Mouse (Mus musculus) kidney, embryonic 14.5 days (tissue): ENCODE data around the gene Popdc2. TPM values are rescaled to one million over a fixed set of nuclear protein-coding genes. Genes with fewer than 3 reads are reported as not detected.

Experiments used
- ATAC-seq: fragments of 200-750 bp; cut with Nextera tagmentation; 2 replicates; pipeline ENCODE4 v1.8.0; 2017; ENCODE audit warnings: moderate number of reproducible peaks, mild to moderate bottlenecking, moderate TSS enrichment, moderate library complexity; ENCODE audit not compliant: low FRiP score, low TSS enrichment
- H3K27ac ChIP-seq: fragments of 300-500 bp; sonication (generic); 2 replicates; pipeline ENCODE4 v1.5.1; 2014; ENCODE audit warnings: low read depth, mild to moderate bottlenecking, low read length, moderate library complexity, mixed read lengths
- H3K27me3 ChIP-seq: fragments of 300-500 bp; sonication (generic); 2 replicates; pipeline ENCODE4 v1.6.1; 2014; ENCODE audit warnings: mild to moderate bottlenecking, low read length; ENCODE audit not compliant: control insufficient read depth, insufficient read depth
- H3K36me3 ChIP-seq: fragments of 300-500 bp; sonication (generic); 2 replicates; pipeline ENCODE4 v1.6.1; 2014; ENCODE audit warnings: low read length, mixed read lengths; ENCODE audit not compliant: control insufficient read depth, insufficient read depth
- H3K4me1 ChIP-seq: fragments of 300-500 bp; sonication (generic); 2 replicates; pipeline ENCODE4 v1.6.1; 2014; ENCODE audit warnings: low read length, mixed read lengths; ENCODE audit not compliant: control insufficient read depth, insufficient read depth
- H3K4me2 ChIP-seq: fragments of 300-500 bp; sonication (generic); replicated peaks from 2 replicates; pipeline ENCODE4 v1.6.1; 2014; ENCODE audit warnings: low read depth, mild to moderate bottlenecking, low read length
- H3K4me3 ChIP-seq: fragments of 300-500 bp; sonication (generic); 2 replicates; pipeline ENCODE4 v1.5.1; 2014; ENCODE audit warnings: mild to moderate bottlenecking, low read length
- H3K9ac ChIP-seq: fragments of 300-500 bp; sonication (generic); 2 replicates; pipeline ENCODE4 v1.6.1; 2014; ENCODE audit warnings: low read depth, mild to moderate bottlenecking, low read length, moderate library complexity
- H3K9me3 ChIP-seq: fragments of 300-500 bp; sonication (generic); 2 replicates; pipeline ENCODE4 v1.6.1; 2016; ENCODE audit warnings: low read length; ENCODE audit not compliant: control insufficient read depth
- WGBS: fragments of 180-500 bp; shearing (Covaris S2); extraction: QIAGEN DNeasy Blood & Tissue Kit; methylation state at CpG from one replicate; pipeline ENCODE4 v1.1.7; 2014; 5-methylcytosine and 5-hydroxymethylcytosine counted together
- polyA plus RNA-seq: library from polyadenylated mRNA; unstranded; fragments of >200 nt; fragmentation: Nextera tagmentation; extraction: Ambion mirVana; gene quantifications from 2 replicates; pipeline ENCODE4 v1.2.1, GENCODE M21; 2014

The Popdc2 gene
- polyA plus RNA-seq, 1 experiment from 2014 or later: 0.35 TPM

- peak overlapping the region; percentile 42 for H3K4me2 ChIP-seq
- WGBS: 59% methylated on average over 8 of the region's 8 CpGs
- H3K27me3 ChIP-seq: no peaks in the 10 kb centered on the region
- no peak for ATAC-seq
- no peak overlapping the region for H3K27ac ChIP-seq
- H3K9ac ChIP-seq: peak overlapping the region; percentile 49; the same call in 1 of the 2 replicates
- H3K4me1 ChIP-seq: no peaks in the 10 kb centered on the region
- H3K9me3 ChIP-seq: no peaks in the 10 kb centered on the region
- H3K36me3 ChIP-seq: no peaks in the 10 kb centered on the region
- peak overlapping the region; percentile 22 for H3K4me3 ChIP-seq
These were observed 14.8 kb downstream of the Popdc2 start for GRCm38 (mm10) chr16:38376841-38377249.

DNA sequence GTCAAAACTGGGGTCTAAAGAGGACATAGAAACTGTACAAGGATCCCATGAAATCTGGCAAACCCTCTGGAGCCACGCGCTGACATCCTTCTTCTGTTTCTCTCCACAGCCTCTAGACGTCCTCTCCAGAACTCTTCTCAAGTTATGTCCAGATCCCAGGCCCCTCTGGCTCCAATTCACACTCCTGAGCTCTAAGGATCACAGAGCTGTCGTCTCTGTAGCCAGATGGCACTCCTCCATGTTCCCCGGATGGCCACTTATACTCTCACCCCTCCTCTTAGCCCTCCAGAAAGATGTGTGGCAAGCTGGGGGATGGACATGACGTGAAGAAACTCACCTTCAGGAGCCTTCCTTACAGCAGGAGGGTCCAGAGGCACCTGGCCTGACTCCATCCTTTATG is 15.5 kb downstream of the Popdc2 start:
- ATAC-seq: no peak
- no peaks in the 10 kb centered on the region for H3K36me3 ChIP-seq
- 63% methylated on average over 6 of the region's 6 CpGs for whole genome bisulfite sequencing
- no peak overlapping the region for H3K9ac ChIP-seq
- no peak overlapping the region for H3K4me2 ChIP-seq
- H3K4me3 ChIP-seq: no peak overlapping the region
- H3K4me1 ChIP-seq: no peaks in the 10 kb centered on the region
- H3K27me3 ChIP-seq: no peaks in the 10 kb centered on the region
- no peak overlapping the region for H3K27ac ChIP-seq
- no peaks in the 10 kb centered on the region for H3K9me3 ChIP-seq

GRCm38 (mm10) chr16:38378591-38378990 is 16.6 kb downstream of the Popdc2 start:
- WGBS: 52% methylated on average over 6 of the region's 6 CpGs
- no peaks in the 10 kb centered on the region for H3K27me3 ChIP-seq
- no peak overlapping the region for H3K4me3 ChIP-seq
- no peak overlapping the region for H3K27ac ChIP-seq
- H3K36me3 ChIP-seq: no peaks in the 10 kb centered on the region
- no peak overlapping the region for H3K4me2 ChIP-seq
- ATAC-seq: no peak
- no peak overlapping the region for H3K9ac ChIP-seq
- H3K4me1 ChIP-seq: no peaks in the 10 kb centered on the region
- H3K9me3 ChIP-seq: no peaks in the 10 kb centered on the region

DNA sequence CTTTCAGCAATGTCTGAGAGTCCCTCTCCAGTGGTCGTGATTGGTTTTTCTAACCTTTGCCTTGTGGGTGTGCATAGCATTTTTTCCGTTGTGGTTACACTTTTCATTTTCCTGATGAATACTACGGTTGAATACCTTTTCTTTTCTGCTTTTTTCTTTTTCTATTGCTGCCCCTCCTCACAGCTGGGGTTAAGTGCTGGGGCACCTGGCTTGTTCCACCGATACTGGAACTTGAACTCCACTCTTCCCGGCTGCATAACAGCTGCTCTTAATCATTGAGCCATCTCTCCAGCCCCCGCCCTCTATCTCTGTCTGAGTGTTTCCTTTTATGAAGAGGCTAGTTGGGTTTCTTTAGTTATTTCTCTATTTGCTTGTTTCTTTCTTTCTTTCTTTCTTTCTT is 17.1 kb downstream of the Popdc2 start:
- Histone ChIP-seq H3K27me3 (no peaks in the 10 kb centered on the region), H3K4me3 (no peak overlapping the region), H3K4me2 (no peak overlapping the region), H3K9me3 (no peaks in the 10 kb centered on the region), H3K27ac (no peak overlapping the region), H3K4me1 (no peaks in the 10 kb centered on the region), H3K36me3 (no peaks in the 10 kb centered on the region), H3K9ac (no peak overlapping the region)
- 24% methylated on average over 6 of the region's 6 CpGs for WGBS
- no peak for ATAC-seq

GRCm38 (mm10) chr16:38379493-38379892 is 17.5 kb downstream of the Popdc2 start:
- Histone ChIP-seq H3K27me3 (no peaks in the 10 kb centered on the region), H3K4me2 (no peak overlapping the region), H3K9ac (no peak overlapping the region), H3K4me3 (no peak overlapping the region), H3K36me3 (no peaks in the 10 kb centered on the region), H3K27ac (no peak overlapping the region), H3K4me1 (no peaks in the 10 kb centered on the region), H3K9me3 (no peaks in the 10 kb centered on the region)
- ATAC-seq: no peak
- 19% methylated on average over 3 of the region's 3 CpGs for WGBS

- no peak overlapping the region for H3K9ac ChIP-seq
- no peaks in the 10 kb centered on the region for H3K9me3 ChIP-seq
- no peaks in the 10 kb centered on the region for H3K4me1 ChIP-seq
- ATAC-seq: no peak
- WGBS: 88% methylated on average over 3 of the region's 3 CpGs
- no peak overlapping the region for H3K4me2 ChIP-seq
- no peak overlapping the region for H3K27ac ChIP-seq
- H3K4me3 ChIP-seq: no peak overlapping the region
- H3K36me3 ChIP-seq: no peaks in the 10 kb centered on the region
- no peaks in the 10 kb centered on the region for H3K27me3 ChIP-seq
These were observed 17.9 kb downstream of the Popdc2 start for GRCm38 (mm10) chr16:38379926-38380325.

GRCm38 (mm10) chr16:38383683-38384082 is 21.7 kb downstream of the Popdc2 start:
- 85% methylated on average over 2 of the region's 2 CpGs for WGBS
- Histone ChIP-seq H3K9ac (no peak overlapping the region), H3K4me1 (no peaks in the 10 kb centered on the region)

DNA sequence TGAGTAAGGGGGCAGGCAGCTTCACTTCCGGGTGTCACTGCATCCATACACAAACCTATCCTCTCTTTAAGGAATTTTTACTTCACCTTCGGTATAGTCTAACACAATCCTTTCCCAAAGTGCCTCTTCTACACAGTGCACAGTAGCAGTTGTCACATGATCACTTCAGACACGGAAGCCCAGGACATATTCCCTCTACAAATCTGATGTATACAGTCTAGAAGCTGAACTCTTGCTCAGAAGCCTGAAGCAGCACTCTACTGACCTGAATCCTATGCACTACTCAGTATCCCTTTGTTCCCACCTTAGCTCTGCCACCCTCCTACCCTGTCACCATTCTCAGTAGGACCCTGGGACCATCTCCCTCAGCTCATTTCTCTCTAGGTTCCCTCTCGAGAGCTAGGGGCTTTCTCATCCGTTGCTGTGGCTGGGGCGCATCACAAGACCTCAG is 23.2 kb downstream of the Popdc2 start:
- no peaks in the 10 kb centered on the region for H3K9me3 ChIP-seq
- WGBS: 83% methylated on average over 6 of the region's 6 CpGs

More at GRCm38 (mm10) chr16:38383683-38384082, 21.7 kb downstream of the Popdc2 start:
- Histone ChIP-seq H3K27me3 (no peaks in the 10 kb centered on the region), H3K4me3 (no peak overlapping the region), H3K36me3 (no peaks in the 10 kb centered on the region), H3K4me2 (no peak overlapping the region), H3K9me3 (no peaks in the 10 kb centered on the region), H3K27ac (no peak overlapping the region)
- no peak for ATAC-seq

DNA sequence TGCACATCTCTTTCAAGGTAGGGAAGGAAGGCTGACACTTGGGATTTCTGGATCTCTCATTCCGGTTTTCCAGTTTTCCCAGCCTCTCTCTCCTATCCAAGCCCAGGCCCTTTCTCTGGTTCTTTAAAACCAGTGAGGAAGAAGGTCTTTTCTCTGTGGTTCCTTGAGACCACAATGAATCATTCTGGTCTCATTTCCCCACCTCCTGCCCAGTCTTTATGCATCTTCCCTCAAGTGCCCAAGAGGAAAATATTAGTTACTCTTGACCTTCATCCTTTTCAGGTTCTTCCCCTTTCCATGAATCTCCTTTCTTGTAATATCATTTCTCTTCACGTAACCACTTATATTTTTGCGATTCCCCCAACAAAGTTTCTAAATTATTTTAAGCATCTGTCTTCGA is 23.7 kb downstream of the Popdc2 start:
- Histone ChIP-seq H3K9ac (no peak overlapping the region), H3K4me1 (no peaks in the 10 kb centered on the region), H3K4me3 (no peak overlapping the region), H3K27ac (no peak overlapping the region), H3K9me3 (no peaks in the 10 kb centered on the region), H3K27me3 (no peaks in the 10 kb centered on the region), H3K36me3 (no peaks in the 10 kb centered on the region), H3K4me2 (no peak overlapping the region)
- 95% methylated on average over 4 of the region's 4 CpGs for WGBS
- no peak for ATAC-seq

More for the DNA sequence above, 23.2 kb downstream of the Popdc2 start:
- no peak for ATAC-seq
- Histone ChIP-seq H3K4me3 (no peak overlapping the region), H3K27ac (no peak overlapping the region), H3K4me2 (no peak overlapping the region), H3K27me3 (no peaks in the 10 kb centered on the region), H3K9ac (no peak overlapping the region), H3K4me1 (no peaks in the 10 kb centered on the region), H3K36me3 (no peaks in the 10 kb centered on the region)
